Mouse (Mus musculus): ENCODE results near the gene Tdrd6. TPM values are rescaled to one million over a fixed set of nuclear protein-coding genes. Genes with fewer than 3 reads are reported as not detected.

The Tdrd6 gene
- polyA plus RNA-seq (2012; rRNA removed), result not detected in 2 replicates

GRCm38 (mm10) chr17:43629496-43630426 lies at the start of gene Tdrd6:
Tdrd6 (minus strand) TSS chr17:43630299.
- no peak for DNase-seq (ENCODE audit: low read depth, low spot score)
- 12% methylated on average over 82 of the region's 83 CpGs for WGBS

- no peak for DNase-seq (ENCODE audit: low read depth, low spot score)
- WGBS, result 35% methylated on average over 1 of the region's 1 CpGs
Observed at GRCm38 (mm10) chr17:43677317-43677716, 47.2 kb upstream of the Tdrd6 start.

- 94% methylated on average over 1 of the region's 1 CpGs for WGBS
- no peak for DNase-seq (ENCODE audit: low read depth, low spot score)
Observed at GRCm38 (mm10) chr17:43676241-43676640, 46.1 kb upstream of the Tdrd6 start.

- peak; percentile 57 for DNase-seq (ENCODE audit: low read depth, low spot score)
- 6% methylated on average over 1 of the region's 1 CpGs for WGBS
Observed at GRCm38 (mm10) chr17:43675228-43675627, 45.1 kb upstream of the Tdrd6 start.

- no peak for DNase-seq (ENCODE audit: low read depth, low spot score)
- WGBS, result 82% methylated on average over 4 of the region's 4 CpGs
Observed at GRCm38 (mm10) chr17:43671907-43672306, 41.8 kb upstream of the Tdrd6 start.

- no peak for DNase-seq (ENCODE audit: low read depth, low spot score)
- WGBS, result 41% methylated on average over 6 of the region's 6 CpGs
Observed at GRCm38 (mm10) chr17:43669145-43669695, 39.1 kb upstream of the Tdrd6 start.

GRCm38 (mm10) chr17:43667290-43667843 lies 37.3 kb upstream of the Tdrd6 start, which contains the start of gene Cyp39a1:
Cyp39a1 (plus strand) TSS chr17:43667425.
- WGBS, result under 1% methylated on average over 17 of the region's 17 CpGs
- DNase-seq (ENCODE audit: low read depth, low spot score), result no peak

GRCm38 (mm10) chr17:43666576-43667289 lies 36.6 kb upstream of the Tdrd6 start, which contains the start of gene Slc25a27:
Slc25a27 (minus strand) TSS chr17:43667214.
- DNase-seq (ENCODE audit: low read depth, low spot score), result peak; percentile 93
- 1% methylated on average over 41 of the region's 41 CpGs for WGBS

GRCm38 (mm10) chr17:43651314-43652046 lies 21.4 kb upstream of the Tdrd6 start:
- 70% methylated on average over 14 of the region's 14 CpGs for WGBS
- no peak for DNase-seq (ENCODE audit: low read depth, low spot score)

- 89% methylated on average over 10 of the region's 10 CpGs for WGBS
- no peak for DNase-seq (ENCODE audit: low read depth, low spot score)
Observed at GRCm38 (mm10) chr17:43649641-43650436, 19.7 kb upstream of the Tdrd6 start.

- DNase-seq (ENCODE audit: low read depth, low spot score), result no peak
- 61% methylated on average over 5 of the region's 5 CpGs for WGBS
Observed at GRCm38 (mm10) chr17:43646925-43647324, 16.8 kb upstream of the Tdrd6 start.

GRCm38 (mm10) chr17:43645136-43645535 lies 15.0 kb upstream of the Tdrd6 start:
- DNase-seq (ENCODE audit: low read depth, low spot score), result no peak
- WGBS, result 88% methylated on average over 3 of the region's 3 CpGs

GRCm38 (mm10) chr17:43644375-43644774 lies 14.3 kb upstream of the Tdrd6 start:
- 41% methylated on average over 7 of the region's 7 CpGs for WGBS
- DNase-seq (ENCODE audit: low read depth, low spot score), result no peak

- WGBS, result 80% methylated on average over 7 of the region's 7 CpGs
- no peak for DNase-seq (ENCODE audit: low read depth, low spot score)
Observed at GRCm38 (mm10) chr17:43643191-43643590, 13.1 kb upstream of the Tdrd6 start.

- 83% methylated on average over 1 of the region's 1 CpGs for WGBS
- DNase-seq (ENCODE audit: low read depth, low spot score), result no peak
Observed at GRCm38 (mm10) chr17:43640825-43641224, 10.7 kb upstream of the Tdrd6 start.

GRCm38 (mm10) chr17:43637146-43637545 lies 7.0 kb upstream of the Tdrd6 start:
- WGBS, result 94% methylated on average over 4 of the region's 4 CpGs
- no peak for DNase-seq (ENCODE audit: low read depth, low spot score)

GRCm38 (mm10) chr17:43630427-43630760 lies 295 bp upstream of the Tdrd6 start:
- DNase-seq (ENCODE audit: low read depth, low spot score), result no peak
- 71% methylated on average over 13 of the region's 13 CpGs for WGBS

GRCm38 (mm10) chr17:43629026-43629495 lies 1.0 kb downstream of the Tdrd6 start:
- 26% methylated on average over 24 of the region's 24 CpGs for WGBS
- DNase-seq (ENCODE audit: low read depth, low spot score), result no peak
